Mouse (Mus musculus): ENCODE results near the gene Slc35a5.

Slc35a5 gene

GRCm38 (mm10) chr16:45158522-45159388 is at the start of gene Slc35a5, which contains the start of gene Atg3:
TSS of gene Slc35a5 (minus strand) at chr16:45158706.
TSS of gene Atg3 (plus strand) at chr16:45158785.
- peak; percentile 94 for DNase-seq (ENCODE audit: low spot score)

GRCm38 (mm10) chr16:45204859-45205670 is 46.6 kb upstream of the Slc35a5 start:
- no peak for DNase-seq (ENCODE audit: low spot score)

DNA sequence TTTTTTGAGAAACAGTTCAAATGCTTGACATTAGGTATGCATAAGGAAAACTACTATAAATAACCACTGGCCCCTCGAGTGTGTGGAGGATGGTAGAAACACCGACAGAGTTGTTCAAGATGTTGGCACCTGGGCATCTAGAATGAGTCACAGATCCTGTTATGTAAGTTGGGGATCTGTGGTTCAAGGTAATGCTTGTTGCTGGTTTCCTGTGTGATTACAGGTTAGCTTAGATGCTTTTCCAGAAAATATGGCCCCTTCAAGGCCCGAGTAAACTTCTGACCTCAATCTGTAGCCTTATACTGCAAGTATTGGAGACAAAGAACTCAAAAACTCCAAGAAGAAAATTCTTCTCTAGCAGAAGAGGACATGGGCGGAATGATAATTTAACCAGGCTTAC is 45.9 kb upstream of the Slc35a5 start:
- no peak for DNase-seq (ENCODE audit: low spot score)

DNA sequence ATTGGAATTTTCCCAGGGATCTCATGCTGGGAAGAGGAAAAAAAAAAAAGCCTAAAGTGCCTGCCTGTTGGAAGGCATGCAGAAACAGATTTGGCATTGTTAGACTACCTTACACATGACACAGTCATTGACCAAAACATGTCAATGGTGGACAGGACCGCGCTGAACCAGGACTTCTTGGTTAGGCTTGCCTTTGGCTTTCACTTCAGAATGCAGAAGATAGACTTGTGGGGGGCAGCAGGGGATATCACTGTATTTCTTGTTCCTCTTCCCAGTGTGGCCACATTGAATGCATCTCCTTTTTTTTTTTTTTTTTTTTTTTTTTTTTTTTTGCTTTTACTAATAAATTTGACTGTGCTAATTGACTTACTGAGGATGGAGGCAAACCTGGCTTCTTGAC is 42.9 kb upstream of the Slc35a5 start:
- no peak for DNase-seq (ENCODE audit: low spot score)

- DNase-seq (ENCODE audit: low spot score) = peak; percentile 58
Observed at GRCm38 (mm10) chr16:45196816-45197215, 38.3 kb upstream of the Slc35a5 start.

DNA sequence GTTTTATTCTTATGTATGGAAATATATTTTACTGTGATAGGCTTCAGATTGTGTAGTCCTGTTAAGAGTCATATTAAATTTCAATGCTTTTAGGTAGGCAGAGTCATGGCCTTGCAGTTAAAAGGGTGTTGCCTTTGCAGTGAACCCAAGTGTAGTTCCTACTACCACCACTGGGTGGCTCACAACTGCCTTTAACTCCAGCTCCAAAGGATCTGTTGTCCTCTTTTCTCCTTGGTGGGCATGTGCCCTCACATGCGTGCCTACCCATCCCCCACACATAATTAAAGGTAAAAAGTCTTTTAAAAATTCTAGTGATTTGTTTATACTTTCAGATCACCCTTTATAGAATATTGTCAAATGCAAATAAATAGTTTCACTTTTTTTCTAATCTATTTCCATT is 34.1 kb upstream of the Slc35a5 start:
- DNase-seq (ENCODE audit: low spot score) = peak; percentile 56

DNA sequence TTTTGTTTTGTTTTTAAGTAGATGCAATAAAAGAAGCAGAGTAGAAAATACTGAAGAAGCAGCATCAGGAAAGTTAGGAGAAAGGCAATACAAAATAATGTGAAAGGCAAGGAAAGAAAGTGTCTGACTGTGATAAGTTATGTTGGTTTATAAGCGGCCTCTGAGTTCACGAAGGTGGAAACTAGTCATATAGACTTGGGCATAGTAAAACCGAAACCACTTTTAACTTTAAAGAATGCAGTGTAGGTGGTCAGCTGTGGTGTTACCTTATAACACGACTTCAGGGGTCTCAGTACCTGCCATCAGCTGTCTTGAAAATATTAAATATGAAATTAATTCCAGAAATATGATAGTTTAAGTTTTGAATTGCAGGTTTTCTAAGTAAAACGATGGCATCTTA is 23.3 kb upstream of the Slc35a5 start:
- no peak for DNase-seq (ENCODE audit: low spot score)

DNA sequence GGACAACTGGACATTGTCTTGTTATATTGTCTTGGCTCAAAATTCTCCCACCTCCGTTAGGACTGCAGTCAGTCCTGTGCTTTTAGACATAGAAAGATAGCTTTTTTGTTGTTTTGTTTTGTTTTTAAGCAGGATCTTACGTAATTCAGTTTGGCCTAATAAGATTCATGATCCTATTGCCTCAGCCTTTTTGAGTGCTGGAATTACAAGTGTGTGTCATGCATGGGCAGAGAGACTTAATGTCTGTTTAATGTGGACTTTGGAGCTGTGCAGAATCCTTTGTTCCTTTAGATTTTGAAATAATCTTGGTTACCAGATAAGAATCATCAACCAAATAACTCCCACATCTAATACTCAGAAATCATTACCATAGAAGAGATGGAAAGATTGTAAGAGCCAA is 20.0 kb upstream of the Slc35a5 start:
- DNase-seq (ENCODE audit: low spot score) = no peak

DNA sequence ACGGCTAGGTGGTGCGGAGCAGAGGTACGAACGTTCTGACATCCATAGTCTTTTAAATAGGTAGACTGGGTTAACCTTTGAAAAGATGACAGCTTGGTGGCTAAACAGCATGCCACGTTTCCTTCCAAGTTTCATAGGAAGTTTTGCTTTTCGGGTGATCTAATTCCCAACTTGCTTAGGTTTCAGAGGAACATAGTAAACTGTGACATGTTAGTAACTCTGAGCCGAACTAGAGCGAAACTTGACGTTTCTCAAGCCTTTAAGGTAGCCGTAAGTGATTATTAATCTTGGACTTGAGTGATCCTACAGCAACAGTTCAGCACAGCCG is 847 bp upstream of the Slc35a5 start:
- no peak for DNase-seq (ENCODE audit: low spot score)

DNA sequence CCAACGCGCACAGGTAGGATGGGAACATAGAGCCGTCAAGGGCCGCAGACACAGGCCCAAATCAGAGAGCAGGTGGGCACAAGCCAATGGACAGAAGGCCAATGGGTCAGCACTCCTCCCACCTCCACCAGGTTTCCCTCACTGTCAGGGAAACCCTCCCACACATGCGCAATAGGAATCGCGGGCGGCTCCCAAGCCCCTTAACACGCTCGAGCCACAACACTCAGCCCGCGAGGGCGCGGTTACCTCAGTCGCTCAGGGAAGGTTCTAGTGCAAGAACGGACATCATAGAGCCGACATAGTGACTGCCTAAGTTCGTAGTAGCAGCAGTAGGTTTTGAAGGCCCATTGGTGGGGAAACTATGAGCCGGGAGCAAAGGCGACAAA is 377 bp downstream of the Slc35a5 start:
- DNase-seq (ENCODE audit: low spot score) = peak; percentile 41

DNA sequence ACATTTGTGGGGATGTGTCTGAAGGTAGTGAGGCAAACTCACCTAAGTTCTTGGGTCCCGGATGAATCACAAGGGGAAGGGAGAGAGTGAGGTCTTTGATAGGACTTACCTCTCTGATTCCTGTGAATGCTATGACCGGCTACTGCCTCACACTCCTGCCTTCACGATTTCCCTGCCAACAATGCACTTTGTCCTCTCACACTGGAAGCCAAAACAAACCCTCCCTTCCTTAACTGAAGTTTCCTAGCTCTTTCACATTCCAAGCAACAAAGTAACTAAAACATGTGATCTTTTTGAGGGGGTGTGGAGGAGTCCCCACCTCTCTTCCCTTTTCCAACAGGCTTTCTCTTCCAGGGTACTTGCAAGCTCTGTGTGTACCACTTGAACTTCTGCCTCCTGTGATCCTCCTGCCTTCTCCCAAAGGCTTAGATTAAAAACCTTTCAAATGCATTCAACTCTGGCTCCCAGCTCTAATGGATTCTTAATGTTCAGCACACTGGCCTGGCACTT is 3.7 kb downstream of the Slc35a5 start:
- no peak for DNase-seq (ENCODE audit: low spot score)

GRCm38 (mm10) chr16:45148488-45149082 is 9.9 kb downstream of the Slc35a5 start:
- no peak for DNase-seq (ENCODE audit: low spot score)

DNA sequence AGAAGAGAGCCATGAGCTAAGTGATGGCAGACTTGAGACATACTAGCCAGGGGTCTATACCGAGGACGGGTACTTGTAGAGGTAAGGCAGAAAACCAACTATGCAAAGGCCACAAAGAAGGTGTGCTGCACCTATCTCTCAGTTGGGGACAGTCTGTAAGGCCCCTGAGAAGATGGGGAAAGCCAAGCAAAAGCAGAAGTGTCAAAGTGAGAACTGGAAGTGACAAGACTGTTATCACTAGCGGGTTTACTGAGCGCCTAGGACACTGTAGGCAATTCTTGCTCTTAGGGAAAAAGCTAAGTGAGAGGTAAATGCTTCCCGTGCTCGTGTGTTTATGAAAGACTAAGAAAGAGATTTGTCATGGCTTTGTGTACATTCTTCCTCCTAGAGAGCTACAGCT is 13.4 kb downstream of the Slc35a5 start:
- no peak for DNase-seq (ENCODE audit: low spot score)

DNA sequence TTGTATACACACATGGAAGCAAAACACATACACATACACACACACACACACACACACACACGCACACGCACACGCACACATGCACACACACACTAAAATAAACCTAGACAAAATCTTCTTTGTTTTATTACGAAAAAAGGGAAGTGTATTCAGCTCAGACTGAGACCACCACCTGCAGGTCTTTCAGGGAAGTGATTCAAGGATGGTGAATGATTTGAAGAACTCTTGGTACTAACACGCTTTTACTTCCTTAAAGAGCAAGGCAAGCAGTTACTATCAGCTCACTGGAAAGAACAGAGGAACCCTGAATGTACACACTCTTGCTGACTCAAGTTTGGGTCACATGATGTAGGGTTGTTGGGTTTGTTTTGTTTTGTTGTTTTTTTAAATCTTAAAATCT is 15.9 kb downstream of the Slc35a5 start:
- DNase-seq (ENCODE audit: low spot score) = no peak

DNA sequence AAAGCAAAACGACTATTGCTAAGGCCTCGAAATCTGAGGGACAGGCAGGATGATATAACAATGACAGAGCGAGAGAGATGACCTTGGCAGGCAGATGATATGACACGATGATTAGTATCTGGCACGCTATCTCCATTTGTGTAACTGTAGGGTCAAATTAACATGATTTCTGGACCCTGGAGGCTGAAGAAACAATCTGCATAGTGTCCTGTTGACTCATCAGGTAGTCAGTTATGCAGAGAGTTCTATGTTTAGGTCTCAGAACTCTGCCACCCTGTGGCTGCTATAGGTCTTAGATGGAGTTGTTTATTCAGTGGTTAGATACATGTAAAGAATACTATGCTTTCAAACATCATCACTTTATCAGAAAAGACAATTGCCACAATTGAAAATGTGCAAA is 16.8 kb downstream of the Slc35a5 start:
- DNase-seq (ENCODE audit: low spot score) = no peak

GRCm38 (mm10) chr16:45127936-45128710 is 30.4 kb downstream of the Slc35a5 start:
- peak; percentile 39 for DNase-seq (ENCODE audit: low spot score)

DNA sequence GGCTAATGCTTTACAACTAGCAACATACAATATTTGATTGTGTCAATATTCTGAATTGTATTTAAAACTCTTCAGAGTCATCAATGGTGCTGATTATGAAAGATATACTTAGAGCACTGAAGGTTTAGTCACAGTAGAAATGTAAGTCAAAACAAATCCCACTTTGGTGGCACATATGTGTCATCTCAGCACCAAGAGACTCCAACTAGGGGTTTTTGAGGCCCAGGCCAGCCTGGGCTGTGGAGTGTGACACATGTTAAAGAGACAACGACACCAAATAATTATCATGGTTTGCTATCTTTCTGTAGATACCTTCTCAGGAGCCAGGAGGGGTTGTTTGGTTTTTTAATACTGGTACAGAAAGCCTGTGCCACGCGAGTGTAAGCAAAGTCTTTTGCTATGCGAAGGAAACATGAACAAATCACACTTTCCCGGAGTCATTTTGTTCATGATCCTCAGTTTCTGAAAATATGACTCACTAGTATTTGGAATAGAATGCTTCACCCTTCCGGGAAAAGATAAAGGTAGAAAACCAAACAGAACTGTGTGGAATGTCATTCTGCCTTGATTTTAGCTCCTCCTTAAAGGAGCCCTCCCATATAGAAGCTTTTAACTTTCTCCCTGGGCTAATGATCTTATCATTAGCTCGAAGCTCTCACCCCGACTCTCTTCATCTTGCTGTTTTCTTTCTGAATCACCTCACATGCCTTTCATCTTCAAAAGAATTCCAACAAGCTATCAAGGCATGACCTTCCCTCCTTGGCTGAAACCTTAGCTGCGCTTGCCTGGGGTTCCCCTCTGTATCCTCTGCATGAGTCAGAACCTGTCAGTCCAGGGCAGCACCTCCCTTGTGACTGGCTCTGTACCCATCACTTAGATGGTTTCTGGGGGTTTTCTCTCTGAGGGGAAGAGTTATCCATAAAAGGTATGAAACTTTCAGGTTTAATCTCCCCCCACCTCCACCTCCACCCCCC is 34.0 kb downstream of the Slc35a5 start:
- no peak for DNase-seq (ENCODE audit: low spot score)

GRCm38 (mm10) chr16:45122571-45122970 is 35.9 kb downstream of the Slc35a5 start:
- DNase-seq (ENCODE audit: low spot score) = no peak

DNA sequence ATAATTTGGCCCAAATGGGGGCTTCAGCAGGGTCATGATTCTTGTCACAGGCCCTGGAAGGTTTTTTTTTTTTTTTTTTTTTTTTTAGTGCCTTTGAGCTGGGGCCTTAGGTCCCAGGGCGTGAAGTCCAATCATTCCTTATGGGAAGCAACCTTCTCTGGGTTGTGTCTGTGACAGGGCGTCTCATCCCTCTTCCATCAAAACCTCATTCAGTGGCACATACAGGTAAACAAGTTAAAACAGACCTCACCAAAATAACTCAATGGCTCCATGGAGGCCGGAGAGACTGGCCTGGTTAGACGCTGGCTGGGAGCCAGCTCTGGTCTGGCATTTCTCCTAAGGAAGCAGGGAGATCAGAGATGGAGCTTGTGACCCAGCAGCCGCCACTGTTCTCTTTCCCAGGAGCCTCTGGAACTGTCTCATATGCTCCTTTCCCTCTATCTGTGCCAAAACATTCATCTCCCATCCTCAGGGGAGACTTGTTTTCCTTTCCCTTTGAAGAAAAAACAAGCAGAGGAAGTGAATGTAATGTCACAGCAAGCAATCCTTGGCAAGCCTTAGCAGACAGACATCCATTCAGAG is 37.6 kb downstream of the Slc35a5 start:
- no peak for DNase-seq (ENCODE audit: low spot score)

- DNase-seq (ENCODE audit: low spot score) = no peak
Observed at GRCm38 (mm10) chr16:45118760-45119159, 39.7 kb downstream of the Slc35a5 start.

Data from left cerebral cortex, adult 11 months (tissue).